Mouse (Mus musculus) heart, embryonic 14.5 days (tissue): ENCODE results near the gene Tas2r135. TPM values are rescaled to one million over a fixed set of nuclear protein-coding genes. Genes with fewer than 3 reads are reported as not detected.

Source experiments
- ATAC-seq: fragments of 200-750 bp; cut with Nextera tagmentation; 2 replicates; pipeline ENCODE4 v1.8.0; 2017; ENCODE audit warnings: low read depth, moderate TSS enrichment; ENCODE audit not compliant: insufficient number of reproducible peaks, insufficient read depth, low FRiP score
- H3K27ac ChIP-seq, 2 experiments: fragments of 200-500 bp in 1 of 2; fragments of 300-500 bp in 1 of 2; sonication (generic) in 1 of 2; replicated peaks in 1 of 2; 2 replicates each; pipeline ENCODE4 v1.5.1; 2012 to 2014; ENCODE audit warnings: low read depth in 2 of 2, low read length in 2 of 2, control low read depth in 1 of 2, mild to moderate bottlenecking in 1 of 2, mixed read lengths in 1 of 2; ENCODE audit not compliant: control insufficient read depth in 1 of 2, insufficient read depth in 1 of 2
- H3K27me3 ChIP-seq: fragments of 300-500 bp; sonication (generic); 2 replicates; pipeline ENCODE4 v1.6.1; 2014; ENCODE audit warnings: mild to moderate bottlenecking, low read length, control low read depth; ENCODE audit not compliant: control insufficient read depth, insufficient read depth
- H3K36me3 ChIP-seq: fragments of 300-500 bp; sonication (generic); 2 replicates; pipeline ENCODE4 v1.6.1; 2014; ENCODE audit warnings: mild to moderate bottlenecking, control low read depth, low read length, mixed read lengths; ENCODE audit not compliant: control insufficient read depth, insufficient read depth
- H3K4me1 ChIP-seq, 2 experiments: fragments of 200-500 bp in 1 of 2; fragments of 300-500 bp in 1 of 2; sonication (generic) in 1 of 2; 2 replicates each; pipeline ENCODE4 v1.6.1; 2012 to 2014; ENCODE audit warnings: low read length in 2 of 2, control low read depth in 1 of 2, mixed read lengths in 1 of 2; ENCODE audit not compliant: control insufficient read depth in 2 of 2, insufficient read depth in 2 of 2
- H3K4me2 ChIP-seq: fragments of 300-500 bp; sonication (generic); 2 replicates; pipeline ENCODE4 v1.6.1; 2014; ENCODE audit warnings: mild to moderate bottlenecking, low read length
- H3K4me3 ChIP-seq, 2 experiments: fragments of 200-500 bp in 1 of 2; fragments of 300-500 bp in 1 of 2; sonication (generic) in 1 of 2; 2 replicates each; pipeline ENCODE4 v1.5.1; 2012 to 2014; ENCODE audit warnings: low read length in 2 of 2, mild to moderate bottlenecking in 2 of 2, control low read depth in 1 of 2, low read depth in 1 of 2, moderate library complexity in 1 of 2; ENCODE audit not compliant: control insufficient read depth in 1 of 2, insufficient read depth in 1 of 2
- H3K9ac ChIP-seq: fragments of 300-500 bp; sonication (generic); 2 replicates; pipeline ENCODE4 v1.6.1; 2014; ENCODE audit warnings: mild to moderate bottlenecking, low read length
- H3K9me3 ChIP-seq: fragments of 300-500 bp; sonication (generic); 2 replicates; pipeline ENCODE4 v1.6.1; 2016; ENCODE audit warnings: low read length, control low read depth; ENCODE audit not compliant: control insufficient read depth
- WGBS: fragments of 180-500 bp; shearing (Covaris S2); extraction: QIAGEN DNeasy Blood & Tissue Kit; methylation state at CpG from one replicate; pipeline ENCODE4 v1.1.7; 2014; 5-methylcytosine and 5-hydroxymethylcytosine counted together
- polyA plus RNA-seq: library from polyadenylated mRNA; unstranded; fragments of >200 nt; fragmentation: Nextera tagmentation; extraction: Ambion mirVana; gene quantifications from 2 replicates; pipeline ENCODE4 v1.2.1, GENCODE M21; 2014

The Tas2r135 gene
- polyA plus RNA-seq = not detected in 2 replicates

DNA sequence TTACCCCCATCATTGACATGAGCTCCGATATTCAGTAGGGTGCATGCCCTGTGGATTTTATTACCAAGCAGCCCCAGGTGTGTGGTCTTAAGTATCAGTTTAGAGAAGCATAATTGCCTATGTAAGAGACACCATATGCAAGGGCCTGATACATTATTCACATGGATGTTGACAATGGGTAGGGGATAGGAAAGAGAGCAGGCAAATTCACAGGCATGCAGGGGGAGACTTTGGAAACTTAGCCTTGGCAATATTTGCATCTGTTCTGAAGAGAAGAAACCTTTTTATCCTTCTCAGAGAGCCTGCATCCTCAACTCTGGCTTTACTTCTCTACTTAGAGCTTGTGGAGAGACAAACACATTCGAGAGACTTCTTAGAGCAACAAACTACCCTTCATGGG, at the start of gene Tas2r135:
Gene Tas2r135 (plus strand): TSS at position 301 of the 400 bp plus-strand sequence.
- Histone ChIP-seq H3K36me3 (no peaks in the 10 kb centered on the region), H3K4me1 (no peaks in the 10 kb centered on the region), H3K4me2 (no peak within 1 kb of the TSS), H3K27ac (no peak within 1 kb of the TSS), H3K4me3 (no peak within 1 kb of the TSS), H3K9ac (no peak within 1 kb of the TSS), H3K27me3 (peaks cover 8% of the 10 kb centered on the region), H3K9me3 (no peaks in the 10 kb centered on the region)
- WGBS = 83% methylated on average over 2 of the region's 2 CpGs
- ATAC-seq = no peak

DNA sequence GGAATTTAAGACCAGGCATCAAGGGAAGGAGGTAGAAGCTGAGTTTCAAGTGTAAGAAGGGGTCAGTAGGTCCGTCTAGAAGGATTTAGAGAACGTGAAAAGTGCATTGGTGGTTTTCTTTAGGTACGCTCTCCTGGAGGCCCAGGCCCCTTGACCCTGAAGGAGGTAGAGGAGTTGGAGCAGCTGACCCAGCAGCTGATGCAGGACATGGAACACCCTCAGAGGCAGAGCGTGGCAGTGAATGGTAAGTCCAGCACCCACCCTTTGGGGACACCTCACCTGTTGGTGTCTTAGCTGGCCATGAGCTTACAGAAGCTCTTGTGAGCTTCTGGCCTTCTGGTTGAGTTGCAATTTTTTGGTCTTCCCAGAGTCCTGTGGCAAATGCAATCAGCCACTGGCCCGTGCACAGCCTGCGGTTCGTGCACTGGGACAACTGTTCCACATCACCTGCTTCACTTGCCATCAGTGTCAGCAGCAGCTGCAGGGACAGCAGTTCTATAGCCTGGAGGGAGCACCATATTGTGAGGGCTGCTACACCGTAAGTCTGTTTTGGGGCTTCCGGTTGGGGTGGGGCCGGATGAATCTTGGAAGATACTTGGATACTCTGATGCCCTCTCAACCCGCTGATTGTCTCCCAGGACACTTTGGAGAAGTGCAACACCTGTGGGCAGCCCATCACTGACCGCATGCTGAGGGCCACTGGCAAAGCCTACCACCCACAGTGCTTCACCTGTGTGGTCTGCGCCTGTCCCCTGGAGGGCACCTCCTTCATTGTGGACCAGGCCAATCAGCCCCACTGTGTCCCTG, 49.2 kb upstream of the Tas2r135 start:
- Histone ChIP-seq H3K4me2 (no peak overlapping the region), H3K9ac (0 out of 2 replicates have a peak overlapping the region, but pooled peaks have one; percentile 67), H3K27me3 (no peaks in the 10 kb centered on the region), H3K4me1 (peaks cover 58 to 86% of the 10 kb centered on the region in 2 experiments), H3K27ac (no peak overlapping the region; a peak in 1 of 4 replicates), H3K4me3 (no peak overlapping the region), H3K36me3 (peaks cover 95% of the 10 kb centered on the region), H3K9me3 (no peaks in the 10 kb centered on the region)
- WGBS = 90% methylated on average over 13 of the region's 13 CpGs
- ATAC-seq = no peak

DNA sequence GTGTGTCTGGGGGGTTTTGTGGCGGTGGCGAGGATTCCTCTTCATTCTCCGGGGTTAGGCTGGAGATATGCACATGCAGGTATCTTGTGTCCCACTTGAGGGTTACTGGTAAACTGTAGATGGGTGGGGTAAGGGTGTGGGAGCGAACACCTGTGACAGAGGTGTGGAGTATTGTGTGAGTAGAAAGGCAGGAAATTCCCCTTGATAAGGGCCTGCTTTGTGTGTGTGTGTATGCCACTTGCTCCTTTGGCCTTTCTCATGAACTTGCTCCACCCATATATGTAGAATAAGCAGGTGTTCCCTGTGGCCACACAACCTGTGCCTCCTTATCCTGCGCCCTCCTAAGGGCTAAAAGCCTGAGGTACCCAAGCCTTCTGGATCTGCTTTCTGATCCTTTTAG, 48.3 kb upstream of the Tas2r135 start:
- no peak for ATAC-seq
- no peak overlapping the region for H3K4me2 ChIP-seq
- H3K4me3 ChIP-seq = no peak overlapping the region
- peaks cover 51 to 80% of the 10 kb centered on the region in 2 experiments for H3K4me1 ChIP-seq
- H3K27ac ChIP-seq = peak overlapping the region in 1 of 2 experiments; percentile 52; a peak in 1 of 4 replicates
- no peak overlapping the region for H3K9ac ChIP-seq
- no peaks in the 10 kb centered on the region for H3K27me3 ChIP-seq
- no peaks in the 10 kb centered on the region for H3K9me3 ChIP-seq
- WGBS = 88% methylated on average over 5 of the region's 5 CpGs
- peaks cover 93% of the 10 kb centered on the region for H3K36me3 ChIP-seq

DNA sequence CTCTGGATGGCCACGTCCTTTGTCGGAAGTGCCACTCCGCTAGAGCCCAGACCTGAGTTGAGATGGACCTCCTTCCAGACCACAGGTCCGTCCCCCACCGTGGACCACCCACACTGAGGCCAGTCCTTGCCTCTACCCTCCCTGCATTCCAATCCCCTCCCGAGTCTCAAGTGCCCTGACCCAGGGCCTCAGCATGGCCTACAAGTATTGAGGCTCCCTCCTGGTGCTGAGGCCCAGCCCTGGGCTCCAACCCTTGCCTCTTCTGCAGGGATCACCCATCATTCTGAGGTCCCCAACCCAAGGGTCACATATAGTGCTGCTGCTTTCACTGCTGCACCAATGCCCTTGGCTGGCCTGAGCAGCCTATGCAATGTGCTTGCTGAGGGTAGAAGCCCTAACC, 47.3 kb upstream of the Tas2r135 start:
- H3K9ac ChIP-seq = 0 out of 2 replicates have a peak overlapping the region, but pooled peaks have one; percentile 21
- H3K4me1 ChIP-seq = peaks cover 52 to 80% of the 10 kb centered on the region in 2 experiments
- no peak overlapping the region for H3K4me2 ChIP-seq
- H3K27me3 ChIP-seq = no peaks in the 10 kb centered on the region
- peaks cover 84% of the 10 kb centered on the region for H3K36me3 ChIP-seq
- ATAC-seq = no peak
- H3K4me3 ChIP-seq = no peak overlapping the region
- 38% methylated on average over 6 of the region's 6 CpGs for WGBS
- H3K27ac ChIP-seq = peak overlapping the region in 1 of 2 experiments; percentile 52; a peak in 1 of 4 replicates
- no peaks in the 10 kb centered on the region for H3K9me3 ChIP-seq

DNA sequence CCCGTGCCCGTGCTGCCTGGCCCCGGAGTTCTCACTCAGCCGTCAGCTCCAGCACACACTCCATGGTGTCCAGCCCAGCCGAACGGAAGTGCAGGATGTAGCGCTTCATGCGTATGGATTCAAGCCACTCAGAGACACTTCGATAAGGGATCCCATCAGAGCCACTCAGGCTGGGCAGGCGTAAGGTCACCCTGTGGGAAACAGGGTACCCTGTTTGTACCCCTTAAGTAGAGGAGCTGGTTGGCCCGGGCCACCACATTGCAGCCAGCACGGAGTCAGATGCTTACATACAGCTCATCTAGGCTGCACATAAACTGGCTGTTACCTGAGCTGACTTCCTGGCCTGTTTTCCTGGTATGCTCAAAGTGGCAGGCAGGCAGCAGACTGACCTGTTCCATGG, 46.3 kb upstream of the Tas2r135 start:
- WGBS = 76% methylated on average over 12 of the region's 12 CpGs
- Histone ChIP-seq H3K9me3 (no peaks in the 10 kb centered on the region), H3K4me1 (peaks cover 48 to 72% of the 10 kb centered on the region in 2 experiments), H3K9ac (peak overlapping the region; percentile 28; the same call in 1 of the 2 replicates), H3K4me2 (no peak overlapping the region), H3K27ac (peak overlapping the region; percentile 83 to 88), H3K4me3 (no peak overlapping the region), H3K27me3 (no peaks in the 10 kb centered on the region), H3K36me3 (peaks cover 75% of the 10 kb centered on the region)
- no peak for ATAC-seq

DNA sequence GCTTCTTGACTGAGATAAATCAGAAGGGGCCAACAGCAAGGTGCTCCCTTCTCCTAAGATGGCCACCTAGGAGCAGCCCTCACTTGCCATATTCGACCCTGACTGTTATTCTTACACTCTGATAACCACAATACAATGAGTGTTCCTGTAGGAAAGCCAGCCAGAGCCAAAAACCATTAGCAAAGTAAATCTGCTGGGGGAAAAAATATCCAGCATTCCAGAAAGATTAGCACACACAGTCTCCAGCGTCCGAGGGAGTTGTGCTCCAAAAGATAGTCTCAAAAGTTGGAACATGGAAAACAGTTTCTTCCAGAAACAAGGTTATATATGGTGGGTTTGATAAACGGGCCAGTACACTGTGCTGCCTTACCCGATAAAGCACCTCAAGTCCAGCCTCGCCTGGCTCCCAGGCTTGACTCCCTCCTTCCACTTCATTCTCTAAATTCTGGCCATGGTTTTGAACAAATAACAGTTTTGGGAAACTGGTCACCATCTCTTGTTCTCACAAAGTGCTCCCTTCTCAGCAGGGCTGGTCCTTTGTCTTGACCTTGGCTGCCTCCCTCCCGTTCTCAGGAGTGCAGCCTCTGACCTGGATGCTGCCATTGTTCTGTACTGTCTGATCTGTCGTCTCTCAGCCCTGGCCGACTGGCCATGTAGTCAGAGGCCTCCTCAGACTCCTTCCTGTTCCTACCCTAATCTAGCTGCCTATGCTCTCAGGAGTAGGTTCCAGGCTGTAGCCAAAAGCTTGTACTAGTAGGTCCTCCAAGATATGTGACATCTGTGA, 45.7 kb upstream of the Tas2r135 start:
- Histone ChIP-seq H3K9ac (0 out of 2 replicates have a peak overlapping the region, but pooled peaks have one; percentile 28), H3K4me2 (no peak overlapping the region), H3K27me3 (no peaks in the 10 kb centered on the region), H3K9me3 (no peaks in the 10 kb centered on the region), H3K27ac (peak overlapping the region; percentile 86 to 88), H3K36me3 (peaks cover 73% of the 10 kb centered on the region), H3K4me1 (peaks cover 41 to 65% of the 10 kb centered on the region in 2 experiments), H3K4me3 (no peak overlapping the region)
- WGBS = 33% methylated on average over 9 of the region's 9 CpGs
- ATAC-seq = peak; percentile 40

DNA sequence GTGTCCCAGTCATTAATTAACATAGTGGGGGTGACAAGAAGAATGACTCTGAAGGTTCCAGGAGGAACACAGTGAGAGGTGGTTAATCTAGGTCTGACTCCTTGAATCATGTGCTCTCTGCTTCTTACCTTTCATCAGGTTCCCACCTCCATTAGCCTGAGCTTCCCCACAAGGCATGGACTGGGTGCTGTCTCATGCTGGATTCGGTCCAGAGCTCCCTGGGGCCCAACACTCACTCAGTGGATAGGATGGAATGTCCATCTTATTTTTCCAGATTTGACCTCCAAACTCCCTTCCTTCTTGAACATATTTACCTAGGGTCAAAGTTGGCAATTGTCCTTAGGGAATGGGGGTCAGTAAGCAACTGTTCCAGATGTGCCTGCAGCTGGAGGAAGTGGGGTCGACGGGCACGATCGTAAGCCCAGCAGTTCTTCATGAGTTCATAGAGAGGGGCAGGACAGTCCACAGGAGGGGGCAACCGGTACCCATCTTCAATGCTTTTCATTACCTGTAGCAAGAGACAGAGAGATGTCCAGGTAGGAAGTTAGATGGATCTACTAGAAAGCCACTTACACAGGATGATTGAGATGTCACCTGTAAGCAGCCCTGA, 44.9 kb upstream of the Tas2r135 start:
- 86% methylated on average over 6 of the region's 6 CpGs for WGBS
- Histone ChIP-seq H3K4me1 (peaks cover 34 to 58% of the 10 kb centered on the region in 2 experiments), H3K9me3 (no peaks in the 10 kb centered on the region), H3K36me3 (peaks cover 65% of the 10 kb centered on the region), H3K27ac (peak overlapping the region; percentile 28 to 88), H3K27me3 (no peaks in the 10 kb centered on the region), H3K4me3 (no peak overlapping the region), H3K4me2 (no peak overlapping the region), H3K9ac (0 out of 2 replicates have a peak overlapping the region, but pooled peaks have one; percentile 25)
- ATAC-seq = no peak
